Mouse (Mus musculus) heart, adult 2 months (tissue): Measurements from ENCODE around the gene Nudt19. TPM values are rescaled to one million over a fixed set of nuclear protein-coding genes. Genes with fewer than 3 reads are reported as not detected.

Source experiments
- DNase-seq, 2 experiments: peaks; one replicate each; pipeline ENCODE4 v3.0.0; 2021
- H3K27ac ChIP-seq: fragments of 200-600 bp; 2 replicates; pipeline ENCODE4 v1.8.1; 2022
- H3K27me3 ChIP-seq: fragments of 200-500 bp; 2 replicates; pipeline ENCODE4 v1.6.1; 2012; ENCODE audit warnings: mild to moderate bottlenecking, low read length, inconsistent platforms, mixed read lengths; ENCODE audit not compliant: control insufficient read depth, insufficient read depth
- H3K36me3 ChIP-seq: fragments of 200-500 bp; 2 replicates; pipeline ENCODE4 v1.6.1; 2012; ENCODE audit warnings: low read length, inconsistent platforms; ENCODE audit not compliant: control insufficient read depth, insufficient read depth
- H3K4me1 ChIP-seq: fragments of 200-500 bp; 2 replicates; pipeline ENCODE4 v1.6.1; 2011; ENCODE audit warnings: low read length; ENCODE audit not compliant: control insufficient read depth, insufficient read depth
- H3K4me3 ChIP-seq: fragments of 200-600 bp; 2 replicates; pipeline ENCODE4 v1.8.1; 2022
- H3K79me2 ChIP-seq: fragments of 200-500 bp; replicated peaks from 2 replicates; pipeline ENCODE4 v1.6.1; 2012; ENCODE audit warnings: mild to moderate bottlenecking, inconsistent platforms, low read length, moderate library complexity, mixed read lengths; ENCODE audit not compliant: control insufficient read depth, insufficient read depth
- H3K9ac ChIP-seq: fragments of 200-500 bp; 2 replicates; pipeline ENCODE4 v1.6.1; 2012; ENCODE audit warnings: low read depth, mild to moderate bottlenecking, control low read depth, inconsistent platforms, low read length, mixed read lengths
- CTCF ChIP-seq: fragments of 200-600 bp; IDR thresholded peaks from 2 replicates; pipeline ENCODE4 v1.8.1; 2022; ENCODE audit warnings: antibody characterized with exemption, mild to moderate bottlenecking, moderate library complexity
- EP300 ChIP-seq: fragments of 200-500 bp; IDR thresholded peaks from 2 replicates; pipeline ENCODE4 v1.6.1; 2011; ENCODE audit warnings: low read depth, low read length, control low read depth; ENCODE audit not compliant: insufficient read depth
- POLR2A ChIP-seq: fragments of 200-500 bp; IDR thresholded peaks from 2 replicates; pipeline ENCODE4 v1.6.1; 2011; ENCODE audit warnings: mild to moderate bottlenecking, low read depth, low read length, control low read depth; ENCODE audit not compliant: insufficient read depth
- WGBS: fragments of 180-500 bp; shearing (Covaris S2); methylation state at CpG from one replicate; pipeline ENCODE4 v1.1.7; 2018; 5-methylcytosine and 5-hydroxymethylcytosine counted together
- intact Hi-C: fragments of 180-260 bp; cut with DNase I; formaldehyde crosslinking; loops from one replicate; pipeline ENCODE4 v1.15.1; 2025
- polyA plus RNA-seq: library from polyadenylated mRNA; depleted of rRNA; stranded (reverse); fragments of >200 nt; gene quantifications from 2 replicates; pipeline ENCODE4 v1.2.3, GENCODE M21; 2012
- total RNA-seq, 2 experiments: library from RNA; stranded (reverse); gene quantifications; 2 replicates each; pipeline ENCODE4 v1.2.3; 2021

The Nudt19 gene
- total and polyA plus RNA-seq, 3 experiments = 44.1 to 73.5 (median 63.9) TPM

- Histone ChIP-seq H3K79me2 (no peaks in the 10 kb centered on the region; the same call in 1 of the 2 replicates), H3K4me1 (peaks cover 1% of the 10 kb centered on the region; the same call in 1 of the 2 replicates), H3K27me3 (no peaks in the 10 kb centered on the region), H3K4me3 (no peak overlapping the region), H3K27ac (no peak overlapping the region), H3K9ac (no peak overlapping the region), H3K36me3 (no peaks in the 10 kb centered on the region)
- TF ChIP-seq CTCF (no peak), POLR2A (no peak), EP300 (no peak)
- intact Hi-C loops = no loop called here
- DNase-seq = peak in 1 of 2 experiments; percentile 18
- WGBS = 78% methylated on average over 10 of the region's 10 CpGs
Observed at GRCm38 (mm10) chr7:35590731-35591191, 34.7 kb upstream of the Nudt19 start.

GRCm38 (mm10) chr7:35589485-35589884, 33.4 kb upstream of the Nudt19 start:
- Histone ChIP-seq H3K9ac (no peak overlapping the region), H3K4me1 (peaks cover 1% of the 10 kb centered on the region; the same call in 1 of the 2 replicates), H3K4me3 (no peak overlapping the region), H3K27ac (no peak overlapping the region), H3K79me2 (no peaks in the 10 kb centered on the region; the same call in 1 of the 2 replicates), H3K36me3 (no peaks in the 10 kb centered on the region), H3K27me3 (peaks cover 2% of the 10 kb centered on the region; the same call in 1 of the 2 replicates)
- intact Hi-C loops = loop anchor here (5.0 kb wide), 1 partner anchor 58 kb away; the partner anchor contains the start of gene Pdcd5
- 73% methylated on average over 7 of the region's 7 CpGs for WGBS
- no peak for DNase-seq
- TF ChIP-seq POLR2A (no peak), CTCF (no peak), EP300 (no peak)

GRCm38 (mm10) chr7:35588680-35589428, 32.8 kb upstream of the Nudt19 start:
- peaks cover 1% of the 10 kb centered on the region; the same call in 1 of the 2 replicates for H3K4me1 ChIP-seq
- no peaks in the 10 kb centered on the region; the same call in 1 of the 2 replicates for H3K79me2 ChIP-seq
- no peak overlapping the region for H3K9ac ChIP-seq
- DNase-seq = no peak
- 70% methylated on average over 9 of the region's 9 CpGs for WGBS
- no peaks in the 10 kb centered on the region for H3K36me3 ChIP-seq
- no peak overlapping the region for H3K4me3 ChIP-seq
- no peak overlapping the region for H3K27ac ChIP-seq
- TF ChIP-seq CTCF (no peak), EP300 (no peak), POLR2A (no peak)
- H3K27me3 ChIP-seq = peaks cover 7% of the 10 kb centered on the region; the same call in 1 of the 2 replicates
- intact Hi-C loops = loop anchor here (5.0 kb wide), 1 partner anchor 58 kb away; the partner anchor contains the start of gene Pdcd5

GRCm38 (mm10) chr7:35587728-35588127, 31.6 kb upstream of the Nudt19 start:
- Histone ChIP-seq H3K36me3 (no peaks in the 10 kb centered on the region), H3K27ac (no peak overlapping the region), H3K4me1 (peaks cover 1% of the 10 kb centered on the region; the same call in 1 of the 2 replicates), H3K9ac (no peak overlapping the region), H3K4me3 (no peak overlapping the region), H3K79me2 (no peaks in the 10 kb centered on the region; the same call in 1 of the 2 replicates), H3K27me3 (peaks cover 8% of the 10 kb centered on the region; the same call in 1 of the 2 replicates)
- no peak for TF ChIP-seq EP300
- no peak for TF ChIP-seq CTCF
- TF ChIP-seq POLR2A = no peak
- WGBS = 83% methylated on average over 5 of the region's 5 CpGs
- DNase-seq = no peak
- intact Hi-C loops = loop anchor here (5.0 kb wide), 1 partner anchor 60 kb away; the partner anchor contains the start of gene Pdcd5

- Histone ChIP-seq H3K4me3 (peak overlapping the region; percentile 81), H3K27me3 (peaks cover 9% of the 10 kb centered on the region; the same call in 1 of the 2 replicates), H3K36me3 (no peaks in the 10 kb centered on the region), H3K27ac (no peak overlapping the region), H3K9ac (peak overlapping the region; percentile 66), H3K4me1 (peaks cover 1% of the 10 kb centered on the region; the same call in 1 of the 2 replicates), H3K79me2 (no peaks in the 10 kb centered on the region; the same call in 1 of the 2 replicates)
- DNase-seq = no peak
- intact Hi-C loops = loop anchor here (5.0 kb wide), 1 partner anchor 60 kb away; the partner anchor contains the start of gene Pdcd5
- TF ChIP-seq EP300 (no peak), POLR2A (no peak)
- 25% methylated on average over 15 of the region's 15 CpGs for WGBS
Observed at GRCm38 (mm10) chr7:35586906-35587445, 30.9 kb upstream of the Nudt19 start.
